Mouse (Mus musculus) kidney, embryonic 14.5 days (tissue): ENCODE measurements around the gene Gm13285. TPM values are rescaled to one million over a fixed set of nuclear protein-coding genes. Genes with fewer than 3 reads are reported as not detected.
"Not testable (repeated sequence)": the region's sequence is repeated elsewhere in the genome, so short reads cannot be mapped to it uniquely, and the experiment has no call there.

Experiments used
- ATAC-seq: fragments of 200-750 bp; cut with Nextera tagmentation; 2 replicates; pipeline ENCODE4 v1.8.0; 2017; ENCODE audit warnings: moderate number of reproducible peaks, mild to moderate bottlenecking, moderate TSS enrichment, moderate library complexity; ENCODE audit not compliant: low FRiP score, low TSS enrichment
- H3K27ac ChIP-seq: fragments of 300-500 bp; sonication (generic); 2 replicates; pipeline ENCODE4 v1.5.1; 2014; ENCODE audit warnings: low read depth, mild to moderate bottlenecking, low read length, moderate library complexity, mixed read lengths
- H3K27me3 ChIP-seq: fragments of 300-500 bp; sonication (generic); 2 replicates; pipeline ENCODE4 v1.6.1; 2014; ENCODE audit warnings: mild to moderate bottlenecking, low read length; ENCODE audit not compliant: control insufficient read depth, insufficient read depth
- H3K36me3 ChIP-seq: fragments of 300-500 bp; sonication (generic); 2 replicates; pipeline ENCODE4 v1.6.1; 2014; ENCODE audit warnings: low read length, mixed read lengths; ENCODE audit not compliant: control insufficient read depth, insufficient read depth
- H3K4me1 ChIP-seq: fragments of 300-500 bp; sonication (generic); 2 replicates; pipeline ENCODE4 v1.6.1; 2014; ENCODE audit warnings: low read length, mixed read lengths; ENCODE audit not compliant: control insufficient read depth, insufficient read depth
- H3K4me2 ChIP-seq: fragments of 300-500 bp; sonication (generic); replicated peaks from 2 replicates; pipeline ENCODE4 v1.6.1; 2014; ENCODE audit warnings: low read depth, mild to moderate bottlenecking, low read length
- H3K4me3 ChIP-seq: fragments of 300-500 bp; sonication (generic); 2 replicates; pipeline ENCODE4 v1.5.1; 2014; ENCODE audit warnings: mild to moderate bottlenecking, low read length
- H3K9ac ChIP-seq: fragments of 300-500 bp; sonication (generic); 2 replicates; pipeline ENCODE4 v1.6.1; 2014; ENCODE audit warnings: low read depth, mild to moderate bottlenecking, low read length, moderate library complexity
- H3K9me3 ChIP-seq: fragments of 300-500 bp; sonication (generic); 2 replicates; pipeline ENCODE4 v1.6.1; 2016; ENCODE audit warnings: low read length; ENCODE audit not compliant: control insufficient read depth
- WGBS: fragments of 180-500 bp; shearing (Covaris S2); extraction: QIAGEN DNeasy Blood & Tissue Kit; methylation state at CpG from one replicate; pipeline ENCODE4 v1.1.7; 2014; 5-methylcytosine and 5-hydroxymethylcytosine counted together
- polyA plus RNA-seq: library from polyadenylated mRNA; unstranded; fragments of >200 nt; fragmentation: Nextera tagmentation; extraction: Ambion mirVana; gene quantifications from 2 replicates; pipeline ENCODE4 v1.2.1, GENCODE M21; 2014

The Gm13285 gene
- polyA plus RNA-seq, 1 experiment from 2014 or later: 0.19 TPM

- WGBS: no CpG with 5 or more reads among the region's 27 CpGs
- not testable (repeated sequence) for H3K4me3 ChIP-seq, H3K27ac ChIP-seq
Measured at GRCm38 (mm10) chr4:88785409-88785808, 14.1 kb upstream of the Gm13285 start, which contains the start of gene Gm13276. Gene Gm13276, plus strand, starts transcription at chr4:88785709.

DNA sequence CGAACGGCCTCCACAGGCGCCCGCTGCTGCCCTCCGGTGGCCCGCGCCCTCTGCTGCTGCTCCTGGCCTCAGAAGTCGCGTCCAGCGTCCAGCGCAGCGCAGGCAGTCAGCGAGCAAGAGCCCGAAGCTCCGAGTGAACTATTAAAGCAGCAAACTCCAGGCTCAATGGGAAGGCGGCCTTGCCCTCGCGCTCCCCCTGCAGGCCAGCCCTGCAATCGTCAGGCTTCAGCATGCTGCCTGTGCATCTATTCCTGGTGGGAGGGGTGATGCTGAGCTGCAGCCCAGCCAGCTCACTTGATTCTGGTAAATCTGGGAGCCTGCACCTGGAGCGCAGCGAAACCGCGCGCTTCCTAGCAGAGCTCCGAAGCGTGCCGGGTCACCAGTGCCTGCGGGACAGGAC, 11.1 kb upstream of the Gm13285 start, which contains the start of gene Gm13277:
TSS of gene Gm13277 (plus strand) at position 231 of the 400 bp plus-strand sequence.
- not testable (repeated sequence) for H3K27ac ChIP-seq, H3K4me3 ChIP-seq, H3K9ac ChIP-seq, H3K4me2 ChIP-seq, H3K4me1 ChIP-seq, H3K27me3 ChIP-seq, ATAC-seq, H3K36me3 ChIP-seq, H3K9me3 ChIP-seq
- WGBS: 0% methylated on average over 1 of the region's 28 CpGs

More at GRCm38 (mm10) chr4:88785409-88785808, 14.1 kb upstream of the Gm13285 start, which contains the start of gene Gm13276:
- not testable (repeated sequence) for H3K9me3 ChIP-seq, H3K36me3 ChIP-seq, H3K4me2 ChIP-seq, H3K27me3 ChIP-seq, H3K4me1 ChIP-seq, H3K9ac ChIP-seq, ATAC-seq

DNA sequence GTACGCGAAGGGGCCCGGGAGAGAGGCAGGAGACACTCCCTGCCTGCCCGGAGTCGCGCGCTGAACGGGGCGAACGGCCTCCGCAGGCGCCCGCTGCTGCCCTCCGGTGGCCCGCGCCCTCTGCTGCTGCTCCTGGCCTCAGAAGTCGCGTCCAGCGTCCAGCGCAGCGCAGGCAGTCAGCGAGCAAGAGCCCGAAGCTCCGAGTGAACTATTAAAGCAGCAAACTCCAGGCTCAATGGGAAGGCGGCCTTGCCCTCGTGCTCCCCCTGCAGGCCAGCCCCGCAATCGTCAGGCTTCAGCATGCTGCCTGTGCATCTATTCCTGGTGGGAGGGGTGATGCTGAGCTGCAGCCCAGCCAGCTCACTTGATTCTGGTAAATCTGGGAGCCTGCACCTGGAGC, 8.2 kb upstream of the Gm13285 start, which contains the start of gene Gm13278:
TSS of gene Gm13278 (plus strand) at position 301 of the 400 bp plus-strand sequence.
- ATAC-seq, H3K27ac ChIP-seq, H3K9me3 ChIP-seq, H3K36me3 ChIP-seq, H3K4me1 ChIP-seq, H3K27me3 ChIP-seq, H3K9ac ChIP-seq, H3K4me2 ChIP-seq, H3K4me3 ChIP-seq: not testable (repeated sequence)
- WGBS: no CpG with 5 or more reads among the region's 28 CpGs

- H3K9ac ChIP-seq, H3K4me3 ChIP-seq, H3K27ac ChIP-seq, H3K4me1 ChIP-seq, H3K36me3 ChIP-seq, H3K9me3 ChIP-seq, ATAC-seq, H3K27me3 ChIP-seq, H3K4me2 ChIP-seq: not testable (repeated sequence)
- WGBS: 0% methylated on average over 7 of the region's 52 CpGs
Measured at GRCm38 (mm10) chr4:88793936-88794675, 5.4 kb upstream of the Gm13285 start, which contains the start of gene Gm13275. Gene Gm13275, plus strand, starts transcription at chr4:88794487.

GRCm38 (mm10) chr4:88797097-88797496, 2.4 kb upstream of the Gm13285 start, which contains the start of gene Gm13279:
Gene Gm13279, plus strand, starts transcription at chr4:88797397.
- H3K4me3 ChIP-seq, H3K9me3 ChIP-seq, H3K27me3 ChIP-seq, ATAC-seq, H3K4me2 ChIP-seq, H3K9ac ChIP-seq, H3K27ac ChIP-seq, H3K4me1 ChIP-seq, H3K36me3 ChIP-seq: not testable (repeated sequence)
- WGBS: no CpG with 5 or more reads among the region's 28 CpGs

GRCm38 (mm10) chr4:88802954-88803353, 3.5 kb downstream of the Gm13285 start, which contains the start of gene Gm13287:
Gene Gm13287, plus strand, starts transcription at chr4:88803254.
- H3K4me1 ChIP-seq, ATAC-seq, H3K9ac ChIP-seq, H3K4me2 ChIP-seq, H3K4me3 ChIP-seq, H3K36me3 ChIP-seq, H3K27ac ChIP-seq, H3K27me3 ChIP-seq, H3K9me3 ChIP-seq: not testable (repeated sequence)
- no CpG with 5 or more reads among the region's 29 CpGs for WGBS

DNA sequence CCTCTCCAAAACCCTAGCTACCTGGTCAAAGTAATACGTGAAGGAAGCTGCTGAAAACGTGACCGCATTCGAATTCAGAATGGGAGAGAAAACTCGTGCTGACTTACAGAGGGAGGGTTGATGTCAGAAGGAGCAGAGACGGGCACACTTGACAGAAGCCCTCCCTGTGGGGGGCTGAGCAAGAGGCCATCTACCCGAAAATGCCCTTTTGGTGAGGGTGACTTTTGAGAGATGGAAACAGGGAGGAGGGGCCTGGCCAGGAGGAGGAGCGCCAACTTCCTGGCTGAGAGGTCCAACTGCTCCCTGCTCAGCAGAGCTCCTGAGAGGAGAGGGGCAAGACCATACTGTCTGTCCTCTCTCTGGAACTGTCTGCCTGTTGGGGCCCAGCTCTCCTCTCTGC, 5.8 kb downstream of the Gm13285 start, which contains the start of gene Gm13288:
TSS of gene Gm13288 (plus strand) at position 301 of the 400 bp plus-strand sequence.
- not testable (repeated sequence) for H3K27ac ChIP-seq, H3K4me1 ChIP-seq, ATAC-seq, H3K36me3 ChIP-seq, H3K9me3 ChIP-seq, H3K4me3 ChIP-seq, H3K4me2 ChIP-seq, H3K27me3 ChIP-seq, H3K9ac ChIP-seq
- no CpG with 5 or more reads among the region's 8 CpGs for WGBS

DNA sequence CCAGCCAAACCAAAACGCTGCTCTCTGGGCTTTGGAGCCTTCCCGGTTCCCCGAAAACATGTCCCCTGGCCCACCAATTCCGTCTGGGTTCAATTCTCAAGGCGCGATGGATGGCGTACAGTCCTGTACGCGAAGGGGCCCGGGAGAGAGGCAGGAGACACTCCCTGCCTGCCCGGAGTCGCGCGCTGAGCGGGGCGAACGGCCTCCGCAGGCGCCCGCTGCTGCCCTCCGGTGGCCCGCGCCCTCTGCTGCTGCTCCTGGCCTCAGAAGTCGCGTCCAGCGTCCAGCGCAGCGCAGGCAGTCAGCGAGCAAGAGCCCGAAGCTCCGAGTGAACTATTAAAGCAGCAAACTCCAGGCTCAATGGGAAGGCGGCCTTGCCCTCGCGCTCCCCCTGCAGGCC, 6.3 kb downstream of the Gm13285 start:
- not testable (repeated sequence) for H3K4me1 ChIP-seq, ATAC-seq, H3K9ac ChIP-seq, H3K9me3 ChIP-seq, H3K27ac ChIP-seq, H3K4me2 ChIP-seq, H3K27me3 ChIP-seq, H3K36me3 ChIP-seq, H3K4me3 ChIP-seq
- 0% methylated on average over 13 of the region's 34 CpGs for WGBS

GRCm38 (mm10) chr4:88815928-88816327, 16.5 kb downstream of the Gm13285 start, which contains the start of gene Ifna7:
Gene Ifna7, plus strand, starts transcription at chr4:88816228.
- Histone ChIP-seq H3K36me3 (no peaks in the 10 kb centered on the region), H3K27ac (no peak within 1 kb of the TSS), H3K9me3 (no peaks in the 10 kb centered on the region), H3K27me3 (no peaks in the 10 kb centered on the region), H3K4me2 (no peak within 1 kb of the TSS), H3K4me3 (no peak within 1 kb of the TSS), H3K9ac (no peak within 1 kb of the TSS), H3K4me1 (no peaks in the 10 kb centered on the region)
- WGBS: 63% methylated on average over 3 of the region's 3 CpGs
- no peak for ATAC-seq
